Mouse (Mus musculus): ENCODE data around the gene Tmem125. TPM values are rescaled to one million over a fixed set of nuclear protein-coding genes. Genes with fewer than 3 reads are reported as not detected.
A peak's percentile ranks its signal among the peaks of the same experiment; 100 is the strongest.
"Not testable (repeated sequence)": the region's sequence is repeated elsewhere in the genome, so short reads cannot be mapped to it uniquely, and the experiment has no call there.

Gene Tmem125
- polyA plus RNA-seq, 1 experiment = not detected

GRCm38 (mm10) chr4:118526408-118527334 is 17.2 kb downstream of the Tmem125 start, which contains the start of gene 2610528J11Rik:
2610528J11Rik (plus strand) TSS chr4:118526999.
- Histone ChIP-seq H3K27me3 (ENCODE audit: control insufficient read depth) (no peaks in the 10 kb centered on the region), H3K9me3 (ENCODE audit: control insufficient read depth, low read length) (no peaks in the 10 kb centered on the region), H3K4me3 (replicated peaks) (peak within 1 kb of the TSS; percentile 30), H3K4me1 (ENCODE audit: control insufficient read depth) (no peaks in the 10 kb centered on the region), H3K36me3 (ENCODE audit: control insufficient read depth) (no peaks in the 10 kb centered on the region)
- TF ChIP-seq TAL1 (IDR thresholded peaks at IDR 0.05; ENCODE audit: low read length) (no peak), GATA1 (IDR thresholded peaks at IDR 0.05; ENCODE audit: low read length) (no peak)

- Histone ChIP-seq H3K36me3 (ENCODE audit: control insufficient read depth) (no peaks in the 10 kb centered on the region), H3K27me3 (ENCODE audit: control insufficient read depth) (no peaks in the 10 kb centered on the region), H3K9me3 (ENCODE audit: control insufficient read depth, low read length) (no peaks in the 10 kb centered on the region), H3K4me1 (ENCODE audit: control insufficient read depth) (no peaks in the 10 kb centered on the region), H3K4me3 (replicated peaks) (no peak overlapping the region)
- TF ChIP-seq TAL1 (IDR thresholded peaks at IDR 0.05; ENCODE audit: low read length) = no peak
- TF ChIP-seq GATA1 (IDR thresholded peaks at IDR 0.05; ENCODE audit: low read length) = no peak
Measured at GRCm38 (mm10) chr4:118525779-118526178, 18.1 kb downstream of the Tmem125 start.

- Histone ChIP-seq H3K9me3 (ENCODE audit: control insufficient read depth, low read length) (no peaks in the 10 kb centered on the region), H3K4me1 (ENCODE audit: control insufficient read depth) (no peaks in the 10 kb centered on the region), H3K4me3 (replicated peaks) (no peak overlapping the region), H3K27me3 (ENCODE audit: control insufficient read depth) (peaks cover 5% of the 10 kb centered on the region), H3K36me3 (ENCODE audit: control insufficient read depth) (no peaks in the 10 kb centered on the region)
- TF ChIP-seq TAL1 (IDR thresholded peaks at IDR 0.05; ENCODE audit: low read length) (no peak), GATA1 (IDR thresholded peaks at IDR 0.05; ENCODE audit: low read length) (no peak)
Measured at GRCm38 (mm10) chr4:118523976-118524375, 19.9 kb downstream of the Tmem125 start.

- Histone ChIP-seq H3K27me3 (ENCODE audit: control insufficient read depth) (peaks cover 16% of the 10 kb centered on the region), H3K4me1 (ENCODE audit: control insufficient read depth) (no peaks in the 10 kb centered on the region), H3K4me3 (replicated peaks) (no peak overlapping the region), H3K9me3 (ENCODE audit: control insufficient read depth, low read length) (no peaks in the 10 kb centered on the region), H3K36me3 (ENCODE audit: control insufficient read depth) (no peaks in the 10 kb centered on the region)
- no peak for TF ChIP-seq GATA1 (IDR thresholded peaks at IDR 0.05; ENCODE audit: low read length)
- TF ChIP-seq TAL1 (IDR thresholded peaks at IDR 0.05; ENCODE audit: low read length) = no peak
Measured at GRCm38 (mm10) chr4:118522248-118522647, 21.6 kb downstream of the Tmem125 start.

GRCm38 (mm10) chr4:118518208-118518607 is 25.6 kb downstream of the Tmem125 start:
- Histone ChIP-seq H3K27me3 (ENCODE audit: control insufficient read depth) (peaks cover 27% of the 10 kb centered on the region), H3K36me3 (ENCODE audit: control insufficient read depth) (no peaks in the 10 kb centered on the region), H3K4me1 (ENCODE audit: control insufficient read depth) (peaks cover 6% of the 10 kb centered on the region), H3K4me3 (replicated peaks) (no peak overlapping the region), H3K9me3 (ENCODE audit: control insufficient read depth, low read length) (no peaks in the 10 kb centered on the region)
- TF ChIP-seq GATA1 (IDR thresholded peaks at IDR 0.05; ENCODE audit: low read length) (no peak), TAL1 (IDR thresholded peaks at IDR 0.05; ENCODE audit: low read length) (no peak)

GRCm38 (mm10) chr4:118517497-118518146 is 26.2 kb downstream of the Tmem125 start:
- Histone ChIP-seq H3K9me3 (ENCODE audit: control insufficient read depth, low read length) (no peaks in the 10 kb centered on the region), H3K27me3 (ENCODE audit: control insufficient read depth) (peaks cover 27% of the 10 kb centered on the region), H3K36me3 (ENCODE audit: control insufficient read depth) (no peaks in the 10 kb centered on the region), H3K4me1 (ENCODE audit: control insufficient read depth) (peaks cover 6% of the 10 kb centered on the region), H3K4me3 (replicated peaks) (no peak overlapping the region)
- TF ChIP-seq TAL1 (IDR thresholded peaks at IDR 0.05; ENCODE audit: low read length) = no peak
- TF ChIP-seq GATA1 (IDR thresholded peaks at IDR 0.05; ENCODE audit: low read length) = no peak

GRCm38 (mm10) chr4:118516699-118517496 is 26.9 kb downstream of the Tmem125 start:
- TF ChIP-seq GATA1 (IDR thresholded peaks at IDR 0.05; ENCODE audit: low read length) (no peak), TAL1 (IDR thresholded peaks at IDR 0.05; ENCODE audit: low read length) (no peak)

GRCm38 (mm10) chr4:118509050-118509449 is 34.8 kb downstream of the Tmem125 start:
- H3K9me3 ChIP-seq (ENCODE audit: control insufficient read depth, low read length) = no peaks in the 10 kb centered on the region
- no peaks in the 10 kb centered on the region for H3K4me1 ChIP-seq (ENCODE audit: control insufficient read depth)
- no peaks in the 10 kb centered on the region for H3K36me3 ChIP-seq (ENCODE audit: control insufficient read depth)
- H3K27me3 ChIP-seq (ENCODE audit: control insufficient read depth) = no peaks in the 10 kb centered on the region
- no peak for TF ChIP-seq GATA1 (IDR thresholded peaks at IDR 0.05; ENCODE audit: low read length)
- no peak for TF ChIP-seq TAL1 (IDR thresholded peaks at IDR 0.05; ENCODE audit: low read length)
- no peak overlapping the region for H3K4me3 ChIP-seq (replicated peaks)

More at GRCm38 (mm10) chr4:118516699-118517496, 26.9 kb downstream of the Tmem125 start:
- Histone ChIP-seq H3K9me3 (ENCODE audit: control insufficient read depth, low read length) (no peaks in the 10 kb centered on the region), H3K4me1 (ENCODE audit: control insufficient read depth) (peaks cover 6% of the 10 kb centered on the region), H3K27me3 (ENCODE audit: control insufficient read depth) (peaks cover 27% of the 10 kb centered on the region), H3K36me3 (ENCODE audit: control insufficient read depth) (no peaks in the 10 kb centered on the region), H3K4me3 (replicated peaks) (no peak overlapping the region)

- H3K4me3 ChIP-seq (replicated peaks); H3K9me3 ChIP-seq (ENCODE audit: control insufficient read depth, low read length); H3K36me3 ChIP-seq (ENCODE audit: control insufficient read depth); H3K4me1 ChIP-seq (ENCODE audit: control insufficient read depth); H3K27me3 ChIP-seq (ENCODE audit: control insufficient read depth): not testable (repeated sequence)
Measured at GRCm38 (mm10) chr4:118507171-118507570, 36.7 kb downstream of the Tmem125 start.
